Mouse (Mus musculus) liver, embryonic 14.5 days (tissue): ENCODE measurements around the gene Slc25a21.

ENCODE experiments used
- CTCF ChIP-seq: IDR thresholded peaks from 2 replicates; pipeline ENCODE4 v1.5.1; 2016; ENCODE audit warnings: antibody characterized with exemption, low read depth, control low read depth
- EP300 ChIP-seq: IDR thresholded peaks from 2 replicates; pipeline ENCODE4 v1.6.1; 2016; ENCODE audit warnings: antibody characterized with exemption, low read depth

GRCm38 (mm10) chr12:56807483-56807882 lies 389.8 kb downstream of the Slc25a21 start:
- TF ChIP-seq CTCF (no peak), EP300 (no peak)
